Mouse (Mus musculus) MN1 (cell line): ENCODE results near the gene Mgat4b.

Experiments
- DNase-seq: peaks from one replicate; pipeline ENCODE4 v3.0.0-alpha.2; 2016; ENCODE audit warnings: low spot score

Gene Mgat4b

DNA sequence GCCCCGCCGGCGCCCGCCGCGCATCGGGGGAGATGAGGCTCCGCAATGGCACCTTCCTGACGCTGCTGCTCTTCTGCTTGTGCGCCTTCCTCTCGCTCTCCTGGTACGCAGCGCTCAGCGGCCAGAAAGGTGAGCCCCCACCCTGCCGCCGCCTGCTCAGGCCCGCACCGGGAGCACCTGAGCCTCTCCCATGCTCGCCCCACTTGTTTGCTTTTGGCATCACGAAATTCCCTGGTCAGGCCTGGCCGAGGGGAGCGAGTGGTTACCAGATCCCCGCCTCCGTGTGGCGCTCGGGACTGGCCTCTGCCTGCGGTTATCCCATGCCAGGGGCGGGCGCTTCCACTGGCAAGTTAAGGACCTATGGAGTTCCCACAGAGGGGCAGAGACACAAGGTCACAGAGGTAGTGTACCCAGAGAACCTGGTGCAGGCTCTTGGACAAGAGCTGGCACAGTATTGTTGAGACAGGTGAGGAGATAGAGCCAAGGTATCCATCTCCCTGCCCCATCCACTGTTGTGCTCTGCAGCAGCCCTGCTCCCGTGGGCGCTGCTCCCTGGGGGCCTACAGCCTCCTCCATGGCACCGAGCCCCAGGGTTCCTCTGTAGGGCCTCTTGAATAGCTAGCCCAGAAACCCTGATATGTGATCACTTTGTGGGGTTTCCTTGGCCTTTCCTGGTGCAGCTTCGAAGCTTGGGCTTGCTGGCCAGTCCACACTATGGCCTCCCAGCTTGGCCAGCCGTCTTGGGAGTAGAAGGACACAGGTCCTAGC, 15.1 kb downstream of the Mgat4b start:
- peak; percentile 74 for DNase-seq

- no peak for DNase-seq
Observed at GRCm38 (mm10) chr11:50226406-50226805, 15.7 kb downstream of the Mgat4b start.

GRCm38 (mm10) chr11:50227226-50227625, 16.5 kb downstream of the Mgat4b start:
- DNase-seq = no peak

DNA sequence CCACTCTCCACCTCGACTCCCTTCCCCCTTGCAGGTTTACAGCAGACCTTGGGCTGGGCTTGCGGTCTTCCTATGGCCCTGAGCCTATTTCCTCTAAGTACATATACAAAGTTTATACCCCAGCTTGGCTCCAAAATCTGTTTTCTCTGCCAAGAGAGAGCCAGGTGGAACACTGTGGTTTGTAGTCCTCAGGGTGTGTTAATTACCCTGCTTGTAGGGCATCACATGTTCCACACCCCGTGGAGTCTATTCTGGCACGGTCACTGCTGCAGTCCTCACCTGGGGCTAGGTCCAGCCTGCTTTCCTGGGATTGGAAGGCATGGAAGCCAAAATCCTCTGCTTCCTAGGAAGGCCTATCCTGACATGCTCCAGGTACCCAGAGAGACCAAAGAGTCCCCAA, 17.0 kb downstream of the Mgat4b start:
- DNase-seq = no peak

GRCm38 (mm10) chr11:50228772-50229171, 18.1 kb downstream of the Mgat4b start:
- no peak for DNase-seq

DNA sequence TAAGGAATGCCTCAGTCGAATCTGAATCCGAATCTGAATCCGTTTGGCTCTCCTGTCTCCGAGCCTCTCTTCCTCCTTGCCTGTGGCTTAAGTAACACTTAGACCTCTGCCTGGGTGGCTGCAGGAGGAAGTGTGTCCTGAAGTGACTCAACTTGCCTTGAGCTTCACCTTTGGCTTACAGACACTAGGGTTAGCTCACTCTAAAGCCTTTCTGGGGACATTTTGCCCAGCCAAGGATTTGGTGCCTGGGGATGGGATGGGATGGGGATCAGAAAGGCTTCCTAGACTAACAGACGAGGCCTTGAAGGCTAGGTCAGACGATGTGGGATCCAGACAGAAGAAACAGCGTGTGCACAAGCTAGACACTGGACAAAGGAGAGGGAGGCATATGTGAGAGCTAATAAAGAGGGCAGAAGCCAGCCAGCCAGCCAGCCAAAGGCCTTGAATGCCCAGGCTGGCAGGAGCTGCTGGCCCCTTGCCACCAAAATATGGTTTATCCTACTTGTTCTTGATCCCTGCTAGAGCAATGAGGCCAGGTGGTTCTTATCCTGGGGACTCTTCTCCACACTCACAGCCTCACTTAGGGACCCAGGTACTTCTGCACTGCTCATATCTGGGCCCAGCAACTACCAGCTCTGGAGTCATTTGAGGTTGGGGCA, 18.7 kb downstream of the Mgat4b start:
- DNase-seq = no peak

DNA sequence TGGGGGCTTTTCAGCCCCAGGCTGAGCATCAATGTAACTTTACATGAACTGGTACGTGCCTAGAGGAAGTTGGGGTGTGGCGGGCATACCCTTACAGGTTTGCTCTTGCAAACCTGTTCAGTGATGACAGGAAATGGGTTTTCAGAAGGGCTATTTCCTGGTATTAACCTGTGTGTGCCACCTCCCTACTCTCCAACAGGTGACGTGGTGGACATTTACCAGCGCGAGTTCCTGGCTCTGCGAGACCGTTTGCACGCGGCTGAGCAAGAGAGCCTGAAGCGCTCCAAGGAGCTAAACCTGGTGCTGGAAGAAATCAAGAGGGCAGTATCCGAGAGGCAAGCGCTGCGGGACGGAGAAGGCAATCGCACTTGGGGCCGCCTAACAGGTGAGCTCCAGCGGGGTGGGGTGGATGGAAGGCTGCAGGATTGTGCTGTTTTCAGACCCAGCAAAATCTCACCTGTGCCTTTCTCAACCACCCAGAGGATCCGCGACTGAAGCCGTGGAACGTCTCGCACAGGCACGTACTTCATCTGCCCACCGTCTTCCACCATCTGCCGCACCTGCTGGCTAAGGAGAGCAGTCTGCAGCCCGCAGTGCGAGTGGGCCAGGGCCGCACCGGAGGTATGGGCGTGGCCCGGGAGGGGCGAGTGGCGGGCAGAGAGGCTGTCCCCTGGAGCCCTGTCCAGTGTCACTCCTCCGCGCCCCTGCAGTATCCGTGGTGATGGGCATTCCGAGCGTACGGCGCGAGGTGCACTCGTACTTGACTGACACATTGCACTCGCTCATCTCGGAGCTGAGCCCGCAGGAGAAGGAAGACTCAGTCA, 20.0 kb downstream of the Mgat4b start:
- no peak for DNase-seq

DNA sequence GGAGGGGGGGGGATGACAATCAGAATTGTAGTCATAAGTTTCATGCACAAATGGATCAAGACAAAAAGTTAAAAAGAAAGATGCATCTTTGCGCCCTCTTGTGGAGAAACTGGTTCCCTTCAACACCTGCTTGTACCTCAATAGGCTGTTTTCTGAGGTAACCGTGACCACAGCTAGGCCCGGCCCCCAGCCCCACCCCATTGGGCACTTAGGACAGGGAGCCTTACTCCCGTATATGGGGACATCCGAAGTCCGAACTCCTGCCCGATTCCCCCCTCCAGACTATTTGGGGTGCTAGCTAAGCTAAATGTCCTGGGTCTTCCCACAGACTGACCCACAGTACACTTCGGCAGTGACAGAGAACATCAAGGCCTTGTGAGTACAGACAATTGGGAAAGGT, 20.7 kb downstream of the Mgat4b start:
- peak; percentile 84 for DNase-seq

- no peak for DNase-seq
Observed at GRCm38 (mm10) chr11:50233022-50233421, 22.3 kb downstream of the Mgat4b start.

DNA sequence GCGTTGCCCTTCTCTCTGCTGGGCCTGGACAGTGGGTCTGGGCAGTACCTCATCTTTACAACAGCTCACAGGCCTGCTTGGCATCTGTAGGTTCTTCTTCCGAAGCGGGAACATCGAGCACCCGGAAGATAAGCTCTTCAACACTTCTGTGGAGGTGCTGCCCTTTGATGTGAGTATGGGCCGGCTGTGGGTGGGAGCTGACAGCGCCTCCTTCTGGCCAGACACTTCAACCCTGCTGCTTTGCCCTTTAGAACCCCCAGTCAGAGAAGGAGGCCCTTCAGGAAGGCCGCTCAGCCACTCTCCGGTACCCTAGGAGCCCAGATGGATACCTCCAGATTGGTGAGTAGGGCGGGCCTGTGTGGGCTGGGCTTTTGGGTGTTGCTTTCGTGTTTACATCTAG, 23.3 kb downstream of the Mgat4b start:
- DNase-seq = no peak

- DNase-seq = no peak
Observed at GRCm38 (mm10) chr11:50234606-50235005, 23.9 kb downstream of the Mgat4b start.

GRCm38 (mm10) chr11:50236540-50236936, 25.8 kb downstream of the Mgat4b start:
- no peak for DNase-seq

- no peak for DNase-seq
Observed at GRCm38 (mm10) chr11:50236937-50237835, 26.5 kb downstream of the Mgat4b start.

DNA sequence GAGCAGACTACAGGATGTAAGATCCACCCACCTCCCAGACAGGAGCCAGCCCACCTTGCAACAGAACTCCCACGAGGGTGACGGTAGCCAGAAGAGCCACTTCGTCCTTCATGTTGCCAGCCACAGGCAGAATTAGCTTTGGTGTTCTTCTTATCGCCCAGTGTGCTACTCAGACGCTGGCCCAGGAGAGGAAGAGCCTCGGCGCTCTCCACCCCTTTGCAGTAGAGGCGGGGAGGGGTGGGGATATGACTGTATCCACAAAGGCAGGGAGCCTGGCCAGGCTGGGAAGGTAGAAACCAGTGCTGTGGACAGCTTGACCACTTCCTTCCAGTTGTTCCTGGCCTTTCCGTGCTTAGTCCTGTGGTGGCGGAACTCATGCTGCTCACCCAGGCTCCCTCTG, 27.6 kb downstream of the Mgat4b start, which contains the start of gene Ltc4s:
Gene Ltc4s, minus strand, starts transcription at position 293 of the 400 bp plus-strand sequence.
- DNase-seq = no peak

- DNase-seq = no peak
Observed at GRCm38 (mm10) chr11:50238821-50239791, 28.4 kb downstream of the Mgat4b start.

- no peak for DNase-seq
Observed at GRCm38 (mm10) chr11:50240235-50240911, 29.7 kb downstream of the Mgat4b start.

GRCm38 (mm10) chr11:50243926-50244325, 33.2 kb downstream of the Mgat4b start:
- no peak for DNase-seq

GRCm38 (mm10) chr11:50245269-50245668, 34.6 kb downstream of the Mgat4b start:
- no peak for DNase-seq

DNA sequence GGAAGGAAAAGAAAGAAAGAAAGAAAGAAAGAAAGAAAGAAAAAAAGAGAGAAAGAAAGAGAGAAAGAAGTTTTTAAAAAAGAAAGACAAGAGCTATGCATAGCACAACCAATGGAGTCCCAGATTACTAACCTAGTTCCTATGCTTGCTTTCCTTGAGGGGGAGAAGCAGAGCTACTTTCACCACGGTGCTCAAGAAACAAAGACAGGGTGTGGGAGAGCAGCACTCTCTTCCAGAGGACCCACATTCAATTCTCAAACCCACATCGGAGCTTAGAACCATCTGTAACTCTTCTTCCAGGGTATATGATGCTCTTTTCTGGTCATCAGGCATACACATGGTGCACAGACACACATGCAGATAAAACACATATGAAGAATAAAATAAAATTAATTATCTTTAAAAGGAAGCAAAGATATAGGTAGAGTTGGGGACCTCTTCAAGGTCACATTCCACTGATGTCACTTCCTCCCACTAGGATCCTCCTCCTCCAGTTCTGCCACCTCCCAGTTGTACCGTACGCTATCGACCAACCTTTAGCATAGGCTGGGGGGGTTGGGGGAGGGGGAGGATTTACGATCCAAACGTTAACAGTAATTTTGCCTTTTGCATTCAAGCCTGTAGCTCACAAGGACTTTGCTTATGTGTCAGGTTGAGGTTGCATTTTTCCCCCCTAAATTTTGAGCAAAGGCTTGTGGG, 37.9 kb downstream of the Mgat4b start:
- no peak for DNase-seq
